Mouse (Mus musculus): ENCODE results near the gene Tmcc2. TPM values are rescaled to one million over a fixed set of nuclear protein-coding genes. Genes with fewer than 3 reads are reported as not detected.

Tmcc2 gene
- total and polyA plus RNA-seq, 3 experiments, result 6.7 to 99.6 (median 14.9) TPM

- no peak for TF ChIP-seq TAL1 (conservative IDR thresholded peaks at IDR 0.05; ENCODE audit: low read depth, low read length)
- no peak for TF ChIP-seq GATA1 (IDR thresholded peaks at IDR 0.05; ENCODE audit: borderline replicate concordance, low read length)
- no peak for TF ChIP-seq POLR2AphosphoS5 (IDR thresholded peaks at IDR 0.05; ENCODE audit: insufficient replicate concordance, low read depth, low read length)
- no peak for TF ChIP-seq GATA2 (IDR thresholded peaks at IDR 0.05; ENCODE audit: borderline replicate concordance, low read depth, low read length)
- no peak for TF ChIP-seq CTCF (IDR thresholded peaks at IDR 0.05; ENCODE audit: low read depth, low read length)
- Histone ChIP-seq H3K4me3 (ENCODE audit: low read depth, low read length) (no peak overlapping the region), H3K27me3 (ENCODE audit: insufficient read depth, low read length) (peaks cover 72% of the 10 kb centered on the region), H3K9me3 (replicated peaks) (no peaks in the 10 kb centered on the region), H3K36me3 (replicated peaks) (no peaks in the 10 kb centered on the region), H3K4me1 (ENCODE audit: insufficient read depth, low read depth, low read length) (peaks cover 20% of the 10 kb centered on the region)
- ATAC-seq (ENCODE audit: extremely low read depth, insufficient number of reproducible peaks, low FRiP score, poor library complexity, severe bottlenecking) (no peak), DNase-seq (ENCODE audit: low spot score) (no peak)
These were observed 79.8 kb downstream of the Tmcc2 start for GRCm38 (mm10) chr1:132311174-132311859.

- Histone ChIP-seq H3K9me3 (replicated peaks) (no peaks in the 10 kb centered on the region), H3K27me3 (ENCODE audit: insufficient read depth, low read length) (peaks cover 66% of the 10 kb centered on the region), H3K4me3 (ENCODE audit: low read depth, low read length) (no peak overlapping the region), H3K36me3 (replicated peaks) (no peaks in the 10 kb centered on the region), H3K4me1 (ENCODE audit: insufficient read depth, low read depth, low read length) (peaks cover 20% of the 10 kb centered on the region)
- DNase-seq (ENCODE audit: low spot score) (no peak), ATAC-seq (ENCODE audit: extremely low read depth, insufficient number of reproducible peaks, low FRiP score, poor library complexity, severe bottlenecking) (no peak)
- TF ChIP-seq GATA1 (IDR thresholded peaks at IDR 0.05; ENCODE audit: borderline replicate concordance, low read length), result no peak
- TF ChIP-seq POLR2AphosphoS5 (IDR thresholded peaks at IDR 0.05; ENCODE audit: insufficient replicate concordance, low read depth, low read length), result no peak
- TF ChIP-seq TAL1 (conservative IDR thresholded peaks at IDR 0.05; ENCODE audit: low read depth, low read length), result no peak
- no peak for TF ChIP-seq GATA2 (IDR thresholded peaks at IDR 0.05; ENCODE audit: borderline replicate concordance, low read depth, low read length)
- no peak for TF ChIP-seq CTCF (IDR thresholded peaks at IDR 0.05; ENCODE audit: low read depth, low read length)
These were observed 80.3 kb downstream of the Tmcc2 start for GRCm38 (mm10) chr1:132310754-132311153.

DNA sequence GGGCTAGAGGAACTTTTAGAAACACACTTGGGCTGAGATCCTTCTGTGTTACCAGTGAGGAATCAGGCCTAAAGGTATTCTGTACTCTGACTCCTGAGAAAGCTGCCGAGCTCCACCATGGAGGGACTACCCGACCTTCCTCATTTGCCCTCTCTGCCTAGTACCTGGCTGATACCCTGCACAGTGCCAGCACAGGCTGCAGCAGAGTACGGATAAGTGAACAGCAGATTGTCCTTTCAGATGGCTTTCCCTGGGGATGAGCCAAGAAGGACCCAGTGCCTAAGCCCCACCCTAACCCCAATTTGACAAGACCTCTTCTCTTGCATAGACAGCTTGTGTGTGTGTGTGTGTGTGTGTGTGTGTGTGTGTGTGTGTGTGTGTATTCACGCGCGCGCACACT is 82.4 kb downstream of the Tmcc2 start:
- Histone ChIP-seq H3K27me3 (ENCODE audit: insufficient read depth, low read length) (peaks cover 62% of the 10 kb centered on the region), H3K4me3 (ENCODE audit: low read depth, low read length) (no peak overlapping the region), H3K9me3 (replicated peaks) (no peaks in the 10 kb centered on the region), H3K4me1 (ENCODE audit: insufficient read depth, low read depth, low read length) (peaks cover 17% of the 10 kb centered on the region), H3K36me3 (replicated peaks) (no peaks in the 10 kb centered on the region)
- ATAC-seq (ENCODE audit: extremely low read depth, insufficient number of reproducible peaks, low FRiP score, poor library complexity, severe bottlenecking) (no peak), DNase-seq (ENCODE audit: low spot score) (no peak)
- TF ChIP-seq POLR2AphosphoS5 (IDR thresholded peaks at IDR 0.05; ENCODE audit: insufficient replicate concordance, low read depth, low read length), result no peak
- no peak for TF ChIP-seq CTCF (IDR thresholded peaks at IDR 0.05; ENCODE audit: low read depth, low read length)
- no peak for TF ChIP-seq GATA1 (IDR thresholded peaks at IDR 0.05; ENCODE audit: borderline replicate concordance, low read length)
- TF ChIP-seq TAL1 (conservative IDR thresholded peaks at IDR 0.05; ENCODE audit: low read depth, low read length), result no peak
- TF ChIP-seq GATA2 (IDR thresholded peaks at IDR 0.05; ENCODE audit: borderline replicate concordance, low read depth, low read length), result no peak

DNA sequence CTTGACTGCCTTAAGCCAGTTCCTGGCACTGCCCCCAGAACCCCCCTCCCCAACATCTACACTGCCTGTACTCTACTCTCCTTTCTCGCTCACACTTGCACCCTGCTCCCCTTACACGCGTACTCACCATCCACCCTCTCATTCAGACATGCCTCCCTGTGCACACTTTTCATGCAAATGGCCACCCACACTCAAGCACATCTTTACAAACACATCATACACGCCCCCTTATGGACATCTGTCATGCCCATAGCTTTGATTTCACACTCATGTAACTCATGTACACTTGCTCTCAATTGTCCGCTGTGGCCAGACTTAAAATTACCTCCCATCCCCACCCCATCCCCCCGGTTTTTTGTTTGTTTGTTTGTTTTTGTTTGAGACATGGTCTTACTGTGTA is 83.1 kb downstream of the Tmcc2 start:
- Histone ChIP-seq H3K27me3 (ENCODE audit: insufficient read depth, low read length) (peaks cover 68% of the 10 kb centered on the region), H3K36me3 (replicated peaks) (no peaks in the 10 kb centered on the region), H3K4me3 (ENCODE audit: low read depth, low read length) (no peak overlapping the region), H3K9me3 (replicated peaks) (no peaks in the 10 kb centered on the region), H3K4me1 (ENCODE audit: insufficient read depth, low read depth, low read length) (peaks cover 14% of the 10 kb centered on the region)
- no peak for ATAC-seq (ENCODE audit: extremely low read depth, insufficient number of reproducible peaks, low FRiP score, poor library complexity, severe bottlenecking)
- no peak for DNase-seq (ENCODE audit: low spot score)
- TF ChIP-seq POLR2AphosphoS5 (IDR thresholded peaks at IDR 0.05; ENCODE audit: insufficient replicate concordance, low read depth, low read length) (no peak), GATA2 (IDR thresholded peaks at IDR 0.05; ENCODE audit: borderline replicate concordance, low read depth, low read length) (no peak), GATA1 (IDR thresholded peaks at IDR 0.05; ENCODE audit: borderline replicate concordance, low read length) (no peak), TAL1 (conservative IDR thresholded peaks at IDR 0.05; ENCODE audit: low read depth, low read length) (no peak), CTCF (IDR thresholded peaks at IDR 0.05; ENCODE audit: low read depth, low read length) (no peak)

GRCm38 (mm10) chr1:132306808-132307207 is 84.3 kb downstream of the Tmcc2 start:
- TF ChIP-seq GATA1 (IDR thresholded peaks at IDR 0.05; ENCODE audit: borderline replicate concordance, low read length) (no peak), POLR2AphosphoS5 (IDR thresholded peaks at IDR 0.05; ENCODE audit: insufficient replicate concordance, low read depth, low read length) (no peak), GATA2 (IDR thresholded peaks at IDR 0.05; ENCODE audit: borderline replicate concordance, low read depth, low read length) (no peak), TAL1 (conservative IDR thresholded peaks at IDR 0.05; ENCODE audit: low read depth, low read length) (no peak), CTCF (IDR thresholded peaks at IDR 0.05; ENCODE audit: low read depth, low read length) (no peak)
- no peak for DNase-seq (ENCODE audit: low spot score)
- peaks cover 6% of the 10 kb centered on the region; the same call in 1 of the 2 replicates for H3K4me1 ChIP-seq (ENCODE audit: insufficient read depth, low read depth, low read length)
- no peak for ATAC-seq (ENCODE audit: extremely low read depth, insufficient number of reproducible peaks, low FRiP score, poor library complexity, severe bottlenecking)
- no peaks in the 10 kb centered on the region for H3K9me3 ChIP-seq (replicated peaks)
- peaks cover 71% of the 10 kb centered on the region for H3K27me3 ChIP-seq (ENCODE audit: insufficient read depth, low read length)
- no peaks in the 10 kb centered on the region for H3K36me3 ChIP-seq (replicated peaks)
- no peak overlapping the region for H3K4me3 ChIP-seq (ENCODE audit: low read depth, low read length)

Other genes with a start within 250 kb of the Tmcc2 start
- gene Lemd1, start 199.8 kb downstream of the Tmcc2 start, total RNA-seq (2014; fragmentation: Nextera tagmentation), result not detected in 2 replicates
- gene Lemd1, start 199.8 kb downstream of the Tmcc2 start, total RNA-seq (2017), result 0.17 and 0.44 TPM in 2 replicates
- gene Lemd1, start 199.8 kb downstream of the Tmcc2 start, polyA plus RNA-seq (2012), result not detected in 2 replicates
- not detected in 2 replicates for gene AC124108.1, start 199.8 kb downstream of the Tmcc2 start, total RNA-seq (2014; fragmentation: Nextera tagmentation)
- gene AC124108.1, start 199.8 kb downstream of the Tmcc2 start, total RNA-seq (2017), result under 0.01 and 0.05 TPM in 2 replicates
- not detected in 2 replicates for gene AC124108.1, start 199.8 kb downstream of the Tmcc2 start, polyA plus RNA-seq (2012)
- not detected in 2 replicates for gene Gm10188, start 161.5 kb downstream of the Tmcc2 start, total RNA-seq (2014; fragmentation: Nextera tagmentation)
- gene Gm10188, start 161.5 kb downstream of the Tmcc2 start, total RNA-seq (2017), result 0.17 TPM in 1 of 2 replicates, not detected in the other
- not detected in 2 replicates for gene Gm10188, start 161.5 kb downstream of the Tmcc2 start, polyA plus RNA-seq (2012)
- gene Klhdc8a, start 92.7 kb downstream of the Tmcc2 start, total RNA-seq (2014; fragmentation: Nextera tagmentation), result not detected in 2 replicates
- gene Klhdc8a, start 92.7 kb downstream of the Tmcc2 start, total RNA-seq (2017), result 0.06 and 0.11 TPM in 2 replicates
- not detected in 2 replicates for gene Klhdc8a, start 92.7 kb downstream of the Tmcc2 start, polyA plus RNA-seq (2012)
- gene Nuak2, start 75.2 kb downstream of the Tmcc2 start, total RNA-seq (2014; fragmentation: Nextera tagmentation), result not detected in 2 replicates
- gene Nuak2, start 75.2 kb downstream of the Tmcc2 start, total RNA-seq (2017), result 0.17 and 0.33 TPM in 2 replicates
- 0.02 TPM in 1 of 2 replicates, not detected in the other for gene Nuak2, start 75.2 kb downstream of the Tmcc2 start, polyA plus RNA-seq (2012)
- 22.7 and 24.8 TPM in 2 replicates for gene Dstyk, start 26.3 kb upstream of the Tmcc2 start, total RNA-seq (2014; fragmentation: Nextera tagmentation)
- 18.5 and 19.0 TPM in 2 replicates for gene Dstyk, start 26.3 kb upstream of the Tmcc2 start, total RNA-seq (2017)
- 2.3 and 2.9 TPM in 2 replicates for gene Dstyk, start 26.3 kb upstream of the Tmcc2 start, polyA plus RNA-seq (2012)
- gene Rbbp5, start 86.1 kb upstream of the Tmcc2 start, total RNA-seq (2014; fragmentation: Nextera tagmentation), result 134 and 147 TPM in 2 replicates
- 89.9 and 93.4 TPM in 2 replicates for gene Rbbp5, start 86.1 kb upstream of the Tmcc2 start, total RNA-seq (2017)
- gene Rbbp5, start 86.1 kb upstream of the Tmcc2 start, polyA plus RNA-seq (2012), result 9.8 and 10.8 TPM in 2 replicates
- gene Tmem81, start 114.9 kb upstream of the Tmcc2 start, total RNA-seq (2014; fragmentation: Nextera tagmentation), result 13.1 and 16.4 TPM in 2 replicates
- 8.9 and 9.9 TPM in 2 replicates for gene Tmem81, start 114.9 kb upstream of the Tmcc2 start, total RNA-seq (2017)
- 0.70 and 0.95 TPM in 2 replicates for gene Tmem81, start 114.9 kb upstream of the Tmcc2 start, polyA plus RNA-seq (2012)
- not detected in 2 replicates for gene Cntn2, start 152.0 kb upstream of the Tmcc2 start, total RNA-seq (2014; fragmentation: Nextera tagmentation)
- gene Cntn2, start 152.0 kb upstream of the Tmcc2 start, total RNA-seq (2017), result 0.06 and 0.33 TPM in 2 replicates
- gene Cntn2, start 152.0 kb upstream of the Tmcc2 start, polyA plus RNA-seq (2012), result not detected in 2 replicates